Mouse (Mus musculus) intestine, embryonic 14.5 days (tissue): Measurements from ENCODE around the gene Cracr2a. TPM values are rescaled to one million over a fixed set of nuclear protein-coding genes. Genes with fewer than 3 reads are reported as not detected.

Experiments used
- ATAC-seq: fragments of 200-750 bp; cut with Nextera tagmentation; replicated peaks from 2 replicates; pipeline ENCODE4 v1.8.0; 2017; ENCODE audit warnings: low read depth, moderate number of reproducible peaks, moderate TSS enrichment, moderate library complexity; ENCODE audit not compliant: low FRiP score, low TSS enrichment
- DNase-seq: peaks from one replicate; pipeline ENCODE4 v3.0.0-alpha.2; 2018; ENCODE audit warnings: low spot score
- H3K27ac ChIP-seq: fragments of 300-500 bp; sonication (generic); 2 replicates; pipeline ENCODE4 v1.5.1; 2014; ENCODE audit warnings: low read depth, mild to moderate bottlenecking, control low read depth
- H3K27me3 ChIP-seq: fragments of 300-500 bp; sonication (generic); replicated peaks from 2 replicates; pipeline ENCODE4 v1.6.1; 2014; ENCODE audit warnings: low read length, control low read depth; ENCODE audit not compliant: control insufficient read depth, insufficient read depth
- H3K36me3 ChIP-seq: fragments of 300-500 bp; sonication (generic); 2 replicates; pipeline ENCODE4 v1.6.1; 2014; ENCODE audit warnings: low read length, control low read depth; ENCODE audit not compliant: control insufficient read depth, insufficient read depth
- H3K4me1 ChIP-seq: fragments of 300-500 bp; sonication (generic); replicated peaks from 2 replicates; pipeline ENCODE4 v1.6.1; 2014; ENCODE audit warnings: low read length, control low read depth, mixed read lengths; ENCODE audit not compliant: control insufficient read depth, insufficient read depth
- H3K4me2 ChIP-seq: fragments of 300-500 bp; sonication (generic); 2 replicates; pipeline ENCODE4 v1.6.1; 2014; ENCODE audit warnings: low read length
- H3K4me3 ChIP-seq: fragments of 300-500 bp; sonication (generic); 2 replicates; pipeline ENCODE4 v1.5.1; 2014; ENCODE audit warnings: low read depth, low read length, control low read depth, mixed read lengths
- H3K9ac ChIP-seq: fragments of 300-500 bp; sonication (generic); 2 replicates; pipeline ENCODE4 v1.6.1; 2014; ENCODE audit warnings: mild to moderate bottlenecking, low read length
- H3K9me3 ChIP-seq: fragments of 300-500 bp; sonication (generic); 2 replicates; pipeline ENCODE4 v1.6.1; 2016; ENCODE audit warnings: low read length, control low read depth; ENCODE audit not compliant: control insufficient read depth
- WGBS: fragments of 180-500 bp; shearing (Covaris S2); extraction: QIAGEN DNeasy Blood & Tissue Kit; methylation state at CpG from one replicate; pipeline ENCODE4 v1.1.7; 2014; 5-methylcytosine and 5-hydroxymethylcytosine counted together
- polyA plus RNA-seq: library from polyadenylated mRNA; unstranded; fragments of >200 nt; fragmentation: Nextera tagmentation; extraction: Ambion mirVana; gene quantifications from 2 replicates; pipeline ENCODE4 v1.2.1, GENCODE M21; 2014

The Cracr2a gene
- polyA plus RNA-seq, 1 experiment from 2014 or later = 2.1 TPM

DNA sequence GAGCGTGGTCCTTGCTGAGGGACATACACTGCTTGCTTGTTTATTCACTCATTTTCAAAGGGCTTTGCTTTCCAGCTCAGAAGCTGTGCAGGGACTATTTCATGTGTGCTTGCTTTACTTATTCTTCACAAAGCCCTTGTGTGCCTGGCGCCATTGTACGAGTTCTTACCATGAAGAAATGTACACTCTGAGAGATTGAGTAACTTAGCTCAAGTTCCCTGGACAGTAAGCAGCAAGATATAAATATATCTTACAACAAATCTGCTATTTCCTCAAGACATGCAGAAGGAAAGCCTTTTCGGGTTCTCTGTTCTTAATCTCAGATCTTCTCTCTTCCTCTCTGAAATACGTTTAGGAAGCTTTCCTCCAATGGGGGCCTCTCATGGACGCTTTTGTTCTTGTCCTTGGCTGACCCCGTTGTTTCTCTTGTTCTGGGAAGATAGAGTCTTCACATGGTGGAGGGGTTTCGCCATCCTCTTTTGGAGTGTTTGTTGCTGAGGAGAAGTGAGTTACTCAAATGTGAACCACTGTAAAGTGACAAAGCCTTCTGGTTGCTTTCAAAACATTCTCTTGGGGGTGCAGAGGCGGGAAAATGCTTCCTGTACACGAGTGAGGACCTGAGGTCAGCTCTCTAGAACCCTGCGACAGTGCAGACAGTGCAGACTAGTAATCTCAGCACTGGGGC is 12.8 kb downstream of the Cracr2a start:
- Histone ChIP-seq H3K27ac (0 out of 2 replicates have a peak overlapping the region, but pooled peaks have one; percentile 4), H3K9me3 (no peaks in the 10 kb centered on the region), H3K4me2 (no peak overlapping the region), H3K4me1 (peaks cover 13% of the 10 kb centered on the region), H3K4me3 (no peak overlapping the region), H3K27me3 (no peaks in the 10 kb centered on the region), H3K36me3 (no peaks in the 10 kb centered on the region), H3K9ac (no peak overlapping the region)
- ATAC-seq (no peak), DNase-seq (no peak)
- 54% methylated on average over 11 of the region's 11 CpGs for WGBS

DNA sequence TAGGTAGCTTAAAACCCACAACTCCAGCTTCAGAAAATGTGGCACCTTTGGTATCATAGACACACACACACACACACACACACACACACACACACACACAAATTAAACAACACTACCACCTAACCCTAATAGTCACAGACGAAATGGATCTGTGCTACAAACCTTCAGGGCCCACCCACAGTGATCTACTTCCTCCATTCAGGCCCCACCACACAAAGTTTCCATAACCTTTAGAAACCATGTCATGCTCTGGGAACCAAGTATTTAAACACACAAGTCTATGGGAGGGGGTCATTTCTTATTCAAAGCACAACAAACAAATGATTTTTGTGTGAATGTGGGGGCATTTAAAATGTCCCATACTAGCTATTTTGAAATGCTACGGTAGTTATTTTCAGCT is 14.1 kb downstream of the Cracr2a start:
- DNase-seq (no peak), ATAC-seq (no peak)
- no peaks in the 10 kb centered on the region for H3K27me3 ChIP-seq
- no peak overlapping the region for H3K4me3 ChIP-seq
- H3K9ac ChIP-seq = no peak overlapping the region
- peaks cover 13% of the 10 kb centered on the region for H3K4me1 ChIP-seq
- H3K36me3 ChIP-seq = no peaks in the 10 kb centered on the region
- no peaks in the 10 kb centered on the region for H3K9me3 ChIP-seq
- H3K4me2 ChIP-seq = no peak overlapping the region
- no peak overlapping the region for H3K27ac ChIP-seq
- 84% methylated on average over 2 of the region's 2 CpGs for WGBS

DNA sequence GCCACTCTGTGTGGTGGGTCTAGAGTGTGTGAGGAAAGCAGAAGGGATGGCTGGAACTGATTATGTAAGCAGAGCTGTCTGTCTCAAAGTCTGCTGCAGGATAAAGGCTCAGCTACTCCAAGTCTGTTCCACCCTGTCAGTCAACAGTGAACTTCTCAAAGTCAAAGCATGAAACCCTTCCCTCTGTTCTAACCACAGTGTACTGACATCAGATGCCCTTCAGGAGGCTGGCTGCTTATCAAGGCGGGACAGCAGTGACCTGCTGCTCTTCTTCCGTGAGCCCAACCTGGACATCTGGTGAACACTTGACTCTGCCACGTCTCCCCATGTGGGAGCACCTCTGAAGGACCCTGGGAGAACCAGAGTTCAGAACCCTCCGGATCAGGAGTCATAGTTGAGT is 16.6 kb downstream of the Cracr2a start:
- Histone ChIP-seq H3K4me3 (no peak overlapping the region), H3K9me3 (no peaks in the 10 kb centered on the region), H3K27me3 (no peaks in the 10 kb centered on the region), H3K4me1 (peaks cover 17% of the 10 kb centered on the region), H3K9ac (no peak overlapping the region), H3K4me2 (no peak overlapping the region), H3K36me3 (no peaks in the 10 kb centered on the region), H3K27ac (no peak overlapping the region)
- DNase-seq (no peak), ATAC-seq (no peak)
- WGBS = 77% methylated on average over 4 of the region's 4 CpGs

DNA sequence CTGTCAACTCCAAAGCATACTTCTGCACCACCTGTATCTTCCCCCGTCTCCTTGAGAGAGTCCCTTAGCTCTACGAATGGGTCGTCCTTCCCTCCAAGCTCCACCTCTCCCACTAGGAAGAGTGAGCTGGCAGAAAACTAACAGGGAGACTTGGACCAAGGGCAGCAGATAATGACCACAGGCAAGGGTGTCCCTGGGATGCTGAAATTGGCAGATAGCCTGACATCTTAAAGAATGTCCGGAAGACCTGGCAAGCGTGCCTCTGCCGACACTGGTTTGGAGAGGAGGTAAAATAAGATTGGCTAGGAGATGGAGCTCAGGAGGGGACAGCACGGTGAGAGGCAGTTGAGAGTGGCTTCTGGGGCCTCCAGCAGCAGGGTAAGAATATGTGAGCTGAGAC is 17.2 kb downstream of the Cracr2a start:
- WGBS = 56% methylated on average over 7 of the region's 7 CpGs
- DNase-seq (no peak), ATAC-seq (no peak)

DNA sequence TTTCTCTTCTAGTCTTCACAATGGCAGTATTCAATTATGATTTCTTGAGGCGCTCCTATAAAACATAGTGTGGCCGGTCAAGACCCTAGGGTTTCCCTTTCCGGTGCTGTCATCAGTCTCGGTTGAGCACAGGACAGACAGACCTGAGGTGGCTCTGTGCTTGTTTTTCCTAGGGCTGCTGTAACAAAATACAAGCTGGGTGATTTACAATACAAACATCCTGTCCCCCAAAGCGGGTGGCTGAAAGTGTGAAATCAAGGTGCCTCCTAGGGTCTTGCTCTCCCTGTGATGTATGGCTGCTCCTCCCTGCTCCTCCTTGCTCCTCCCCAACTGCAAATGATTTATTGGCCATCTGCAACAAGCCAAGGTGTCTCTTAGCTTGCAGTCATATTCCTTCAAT is 17.7 kb downstream of the Cracr2a start:
- no peak overlapping the region for H3K4me3 ChIP-seq
- 46% methylated on average over 5 of the region's 5 CpGs for WGBS
- H3K4me2 ChIP-seq = no peak overlapping the region
- H3K9ac ChIP-seq = no peak overlapping the region
- H3K27ac ChIP-seq = no peak overlapping the region
- DNase-seq (no peak), ATAC-seq (no peak)
- H3K4me1 ChIP-seq = peaks cover 18% of the 10 kb centered on the region
- no peaks in the 10 kb centered on the region for H3K36me3 ChIP-seq
- no peaks in the 10 kb centered on the region for H3K9me3 ChIP-seq
- H3K27me3 ChIP-seq = no peaks in the 10 kb centered on the region

More for the DNA sequence above, 17.2 kb downstream of the Cracr2a start:
- no peak overlapping the region for H3K9ac ChIP-seq
- H3K36me3 ChIP-seq = no peaks in the 10 kb centered on the region
- no peaks in the 10 kb centered on the region for H3K27me3 ChIP-seq
- no peak overlapping the region for H3K4me2 ChIP-seq
- no peak overlapping the region for H3K27ac ChIP-seq
- no peaks in the 10 kb centered on the region for H3K9me3 ChIP-seq
- H3K4me1 ChIP-seq = peaks cover 18% of the 10 kb centered on the region
- H3K4me3 ChIP-seq = no peak overlapping the region

DNA sequence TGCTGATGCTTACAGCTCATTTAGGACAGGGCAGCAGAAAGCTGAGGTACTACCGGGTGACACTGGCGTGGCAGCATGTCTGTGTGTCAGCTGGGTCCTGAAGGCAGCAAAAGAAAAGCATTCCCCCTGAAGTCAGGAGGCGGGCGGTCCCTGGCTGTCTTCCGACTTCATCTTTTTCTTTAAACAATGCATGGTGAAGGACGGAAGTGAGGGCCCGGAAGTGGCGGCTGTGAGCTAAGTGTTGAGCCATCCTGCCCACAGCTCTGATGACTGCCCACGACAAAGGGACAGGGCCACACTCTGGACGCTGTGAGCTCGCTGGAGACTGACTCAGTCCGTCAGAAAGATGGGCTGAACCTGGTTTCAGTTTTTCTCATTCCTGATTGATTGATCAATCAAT is 20.8 kb downstream of the Cracr2a start:
- peak overlapping the region; percentile 51 for H3K4me2 ChIP-seq
- DNase-seq (no peak), ATAC-seq (no peak)
- no peaks in the 10 kb centered on the region for H3K36me3 ChIP-seq
- peak overlapping the region; percentile 3; the same call in 1 of the 2 replicates for H3K27ac ChIP-seq
- H3K9ac ChIP-seq = no peak overlapping the region
- H3K4me1 ChIP-seq = peaks cover 13% of the 10 kb centered on the region
- WGBS = 43% methylated on average over 12 of the region's 12 CpGs
- H3K9me3 ChIP-seq = no peaks in the 10 kb centered on the region
- no peaks in the 10 kb centered on the region for H3K27me3 ChIP-seq
- peak overlapping the region; percentile 16; the same call in 1 of the 2 replicates for H3K4me3 ChIP-seq

DNA sequence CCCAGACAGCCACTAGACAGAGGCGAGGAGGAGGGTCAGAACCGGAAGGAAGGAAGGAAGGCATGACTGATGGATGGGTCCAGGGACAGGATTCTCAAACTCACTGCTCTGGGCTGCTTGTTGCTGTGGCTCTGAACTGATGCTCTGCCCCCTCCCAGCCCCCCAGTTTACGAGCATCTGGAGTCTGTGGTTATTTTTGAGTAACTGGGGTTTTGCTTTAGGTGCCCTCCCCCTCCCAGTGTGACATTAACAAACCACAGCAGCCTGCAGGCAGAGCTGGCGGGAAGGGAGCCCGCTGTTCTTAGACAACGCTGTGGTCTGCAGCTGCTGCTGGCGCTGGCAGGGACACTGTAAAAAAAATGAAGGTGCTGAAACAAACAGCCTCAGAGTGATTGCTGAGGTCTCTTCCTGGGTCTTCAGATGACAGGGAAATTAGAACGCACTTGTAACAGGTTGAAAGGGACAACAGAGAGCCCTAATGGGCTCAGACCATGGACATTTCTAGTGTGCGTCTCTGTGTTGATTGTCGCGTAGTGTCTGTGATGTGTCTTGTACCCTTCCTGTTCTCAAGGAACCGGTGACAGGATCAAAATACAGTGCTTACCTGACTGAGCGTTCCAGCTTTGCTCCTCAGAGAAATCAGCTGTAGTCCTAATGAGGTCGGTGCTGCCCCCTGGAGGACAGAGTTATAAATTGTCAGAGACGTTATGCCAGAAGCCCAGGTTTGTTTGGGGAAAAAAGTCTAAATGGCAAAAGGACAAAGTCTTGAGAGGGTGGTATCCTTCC is 21.4 kb downstream of the Cracr2a start:
- Histone ChIP-seq H3K27me3 (no peaks in the 10 kb centered on the region), H3K9me3 (no peaks in the 10 kb centered on the region), H3K27ac (peak overlapping the region; percentile 3; the same call in 1 of the 2 replicates), H3K4me2 (peak overlapping the region; percentile 51), H3K36me3 (no peaks in the 10 kb centered on the region), H3K4me3 (peak overlapping the region; percentile 16; the same call in 1 of the 2 replicates), H3K9ac (no peak overlapping the region), H3K4me1 (peaks cover 13% of the 10 kb centered on the region)
- peak; percentile 54 for ATAC-seq
- 8% methylated on average over 15 of the region's 15 CpGs for WGBS
- DNase-seq = peak; percentile 94

DNA sequence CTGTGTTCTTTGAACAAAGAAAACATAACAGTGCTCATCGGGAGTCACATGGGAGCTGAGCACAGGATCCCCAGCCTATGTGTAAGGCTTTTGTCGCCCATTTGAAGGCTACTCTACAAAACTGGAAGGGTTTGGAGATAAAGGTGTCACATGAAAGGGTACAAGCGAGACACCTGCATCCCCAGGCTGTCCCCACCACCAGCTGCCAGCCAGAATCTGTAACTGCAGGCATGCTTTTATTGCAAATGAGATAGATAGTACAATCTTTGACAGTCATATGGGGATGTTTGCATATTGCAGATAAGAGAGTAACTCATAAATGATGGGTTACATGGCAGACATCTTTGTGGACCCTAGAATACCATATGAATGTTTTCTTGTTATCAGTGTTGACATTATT is 30.3 kb downstream of the Cracr2a start:
- WGBS = 61% methylated on average over 3 of the region's 3 CpGs
- ATAC-seq = 0 out of 2 replicates have a peak, but pooled peaks have one; percentile 36
- H3K9ac ChIP-seq = no peak overlapping the region
- H3K4me3 ChIP-seq = no peak overlapping the region
- no peaks in the 10 kb centered on the region for H3K4me1 ChIP-seq
- no peaks in the 10 kb centered on the region for H3K9me3 ChIP-seq
- DNase-seq = no peak
- no peak overlapping the region for H3K27ac ChIP-seq
- H3K36me3 ChIP-seq = no peaks in the 10 kb centered on the region
- no peaks in the 10 kb centered on the region for H3K27me3 ChIP-seq
- H3K4me2 ChIP-seq = no peak overlapping the region
